23 mouse cellular contexts compared by ENCODE assay signal in the genomic region with DNA sequence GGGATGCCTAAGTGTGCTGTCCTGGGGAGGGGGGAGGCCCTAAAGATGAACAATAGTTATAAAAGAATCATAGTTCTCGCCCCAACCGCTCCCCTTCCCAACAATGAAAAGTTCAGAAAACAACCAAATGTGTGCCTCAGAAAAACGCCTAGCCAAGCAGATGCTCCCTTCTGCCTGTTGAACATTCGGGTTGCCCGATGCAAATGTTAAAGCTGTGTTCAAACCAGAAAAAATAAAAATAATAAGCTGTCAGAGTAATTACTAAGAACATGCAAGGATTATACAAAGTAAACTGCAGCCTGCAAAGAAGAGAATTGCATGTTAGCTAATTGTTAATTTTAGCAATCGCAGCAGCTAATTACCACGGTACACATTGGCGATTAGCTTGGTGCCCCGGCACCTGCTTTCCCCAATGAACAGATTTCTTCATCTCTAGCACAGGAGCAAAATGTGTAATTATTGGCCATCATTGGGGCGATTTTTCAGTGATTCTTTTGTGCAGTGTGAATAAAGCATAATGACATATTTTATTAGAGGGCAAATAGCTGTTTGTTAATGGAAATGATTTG.
DNase-seq lines count a peak whose midpoint lies in the region; ATAC-seq and TF ChIP-seq lines count a peak whose summit lies in the region.
"Had no signal": no experiment of that assay in that cellular context is flagged by ENCODE, and none has a peak within 500 bp of the region (broad histone marks: within the 10 kb centered on the region; RNA-seq: fewer than 3 reads in every experiment).

No protein-coding gene starts in this region.

- H3K9me3 ChIP-seq in forebrain, embryonic 12.5 days: no peaks in the 10 kb centered on the region
- H3K9me3 ChIP-seq in forebrain, embryonic 15.5 days: no peaks in the 10 kb centered on the region
- H3K9me3 ChIP-seq: heart, embryonic 10.5 days; heart, embryonic 13.5 days had no signal

- no peak overlapping the region for H3K27ac ChIP-seq in forebrain, embryonic 12.5 days
- no peak overlapping the region for H3K27ac ChIP-seq in forebrain, embryonic 15.5 days (replicated peaks)
- no peak overlapping the region for H3K27ac ChIP-seq in left cerebral cortex, adult 2 months
- H3K27ac ChIP-seq: heart, adult 2 months; heart, embryonic 10.5 days; heart, embryonic 13.5 days; hindbrain, embryonic 14.5 days; hindbrain, postnatal 0 days had no signal

- ATAC-seq in forebrain, embryonic 12.5 days (ENCODE audit: low FRiP score): peak; percentile 42; the same call in 1 of the 2 replicates
- peak; percentile 60; the same call in 1 of the 2 replicates for ATAC-seq in forebrain, embryonic 15.5 days (replicated peaks)
- ATAC-seq: CD4-positive, CD25-positive, alpha-beta regulatory T cell, adult 4 months; hindbrain, postnatal 0 days; inflammation-experienced regulatory T-cells, adult 6 months; intestine, embryonic 16.5 days had no signal

- H3K36me3 ChIP-seq in forebrain, embryonic 12.5 days (replicated peaks): no peaks in the 10 kb centered on the region
- H3K36me3 ChIP-seq in forebrain, embryonic 15.5 days: no peaks in the 10 kb centered on the region
- H3K36me3 ChIP-seq: heart, embryonic 10.5 days; heart, embryonic 13.5 days had no signal

- peaks cover 13% of the 10 kb centered on the region; the same call in 1 of the 2 replicates for H3K4me1 ChIP-seq in forebrain, embryonic 12.5 days
- H3K4me1 ChIP-seq in forebrain, embryonic 15.5 days: peaks cover 7% of the 10 kb centered on the region
- H3K4me1 ChIP-seq: heart, embryonic 10.5 days; heart, embryonic 13.5 days had no signal

- intact Hi-C loops in left cerebral cortex, adult 2 months (cut with DNase I): no loop called here

- H3K4me2 ChIP-seq in forebrain, embryonic 12.5 days: no peak overlapping the region
- H3K4me2 ChIP-seq in forebrain, embryonic 15.5 days (replicated peaks): no peak overlapping the region
- H3K4me2 ChIP-seq: heart, embryonic 13.5 days; hindbrain, embryonic 14.5 days had no signal

- TF ChIP-seq CTCF in left cerebral cortex, adult 2 months (IDR thresholded peaks at IDR 0.05): no peak

- H3K9ac ChIP-seq in forebrain, embryonic 12.5 days: no peak overlapping the region
- H3K9ac ChIP-seq in forebrain, embryonic 15.5 days (replicated peaks): no peak overlapping the region
- H3K9ac ChIP-seq: heart, embryonic 13.5 days; hindbrain, embryonic 14.5 days had no signal

- DNase-seq in retina, postnatal 1 day: peak; percentile 36
- no peak for DNase-seq in retina, embryonic 14.5 days (ENCODE audit: low spot score)
- no peak for DNase-seq in lung, postnatal 4 days
- DNase-seq in left cerebral cortex, adult 2 months (ENCODE audit: extremely low spot score in 1 of 2, low spot score in 2 of 2): no peak
- DNase-seq in gastrocnemius, postnatal 4 days (ENCODE audit: low spot score in 2 of 2): no peak
- DNase-seq: adrenal gland, adult 2 months; adrenal gland, postnatal 14 days; cerebellum, adult 18-20 months; cerebellum, adult 9-10 months; cerebellum, postnatal 14 days; gastrocnemius, postnatal 25 days; heart, adult 2 months; heart, postnatal 14 days; heart, postnatal 4 days had no signal

- H3K27me3 ChIP-seq in forebrain, embryonic 12.5 days: peaks cover 85% of the 10 kb centered on the region
- H3K27me3 ChIP-seq in forebrain, embryonic 15.5 days: peaks cover 94% of the 10 kb centered on the region
- H3K27me3 ChIP-seq: heart, embryonic 13.5 days had no signal

- no peak overlapping the region for H3K4me3 ChIP-seq in forebrain, embryonic 12.5 days (replicated peaks)
- no peak overlapping the region for H3K4me3 ChIP-seq in forebrain, embryonic 15.5 days
- no peak overlapping the region for H3K4me3 ChIP-seq in left cerebral cortex, adult 2 months
- H3K4me3 ChIP-seq: heart, adult 2 months; heart, embryonic 10.5 days; heart, embryonic 13.5 days had no signal

- WGBS in forebrain, embryonic 12.5 days: 43% methylated on average over 10 of the region's 10 CpGs
- WGBS in forebrain, embryonic 15.5 days: 34% methylated on average over 10 of the region's 10 CpGs
